Mouse (Mus musculus) retina, postnatal 7 days (tissue): ENCODE measurements at regions not wholly inside any gene's neighbourhood (a gene's known extent, or its start where the extent isn't known, plus 50 kb on each side); places are given as distances from the start of the nearest gene placed in this dataset.

ENCODE experiments used
- DNase-seq: peaks from one replicate; pipeline ENCODE4 v3.0.0-alpha.2; 2012; ENCODE audit warnings: low read depth, low spot score

GRCm38 (mm10) chr11:82588744-82589143, 175.4 kb downstream of the Cct6b start:
- DNase-seq, result no peak

GRCm38 (mm10) chr11:82579841-82580415, 184.2 kb downstream of the Cct6b start:
- DNase-seq, result peak; percentile 20

GRCm38 (mm10) chr11:82576019-82576418, 187.3 kb downstream of the Tmem132e start:
- no peak for DNase-seq

- DNase-seq, result no peak
Observed at GRCm38 (mm10) chr11:82573126-82573525, 184.4 kb downstream of the Tmem132e start.

- no peak for DNase-seq
Observed at GRCm38 (mm10) chr11:82571525-82571924, 182.8 kb downstream of the Tmem132e start.

GRCm38 (mm10) chr11:82569819-82570218, 181.1 kb downstream of the Tmem132e start:
- no peak for DNase-seq

GRCm38 (mm10) chr11:82568219-82568676, 179.5 kb downstream of the Tmem132e start:
- no peak for DNase-seq

- DNase-seq, result no peak
Observed at GRCm38 (mm10) chr11:82567014-82567685, 178.4 kb downstream of the Tmem132e start.

- DNase-seq, result no peak
Observed at GRCm38 (mm10) chr11:82566092-82566491, 177.4 kb downstream of the Tmem132e start.

GRCm38 (mm10) chr11:82564181-82564580, 175.5 kb downstream of the Tmem132e start:
- no peak for DNase-seq

GRCm38 (mm10) chr11:82542028-82542427, 153.3 kb downstream of the Tmem132e start:
- no peak for DNase-seq

GRCm38 (mm10) chr11:82541376-82541775, 152.7 kb downstream of the Tmem132e start:
- DNase-seq, result no peak

GRCm38 (mm10) chr11:82537931-82538330, 149.2 kb downstream of the Tmem132e start:
- no peak for DNase-seq

GRCm38 (mm10) chr11:82523200-82523802, 134.6 kb downstream of the Tmem132e start:
- no peak for DNase-seq

- DNase-seq, result no peak
Observed at GRCm38 (mm10) chr11:82521383-82521782, 132.7 kb downstream of the Tmem132e start.

GRCm38 (mm10) chr11:82518691-82519090, 130.0 kb downstream of the Tmem132e start:
- DNase-seq, result no peak

GRCm38 (mm10) chr11:82514526-82515144, 125.9 kb downstream of the Tmem132e start:
- DNase-seq, result no peak

GRCm38 (mm10) chr11:82508564-82508963, 119.9 kb downstream of the Tmem132e start:
- DNase-seq, result no peak
